Mouse (Mus musculus) heart, postnatal 25 days (tissue): Measurements from ENCODE around the gene Rbms3. TPM values are rescaled to one million over a fixed set of nuclear protein-coding genes. Genes with fewer than 3 reads are reported as not detected.
A peak's percentile ranks its signal among the peaks of the same experiment; 100 is the strongest.

Source experiments
- DNase-seq: peaks from one replicate; pipeline ENCODE4 v3.0.0; 2022; ENCODE audit warnings: low spot score
- intact Hi-C: fragments of 180-260 bp; cut with DNase I; formaldehyde crosslinking; loops from one replicate; pipeline ENCODE4 v1.15.1; 2025
- total RNA-seq, 2 experiments: library from RNA; stranded (reverse); gene quantifications; 2 replicates each; pipeline ENCODE4 v1.2.3; 2021

Gene Rbms3
- total RNA-seq, 2 experiments from 2014 or later = 12.5 to 12.7 TPM

DNA sequence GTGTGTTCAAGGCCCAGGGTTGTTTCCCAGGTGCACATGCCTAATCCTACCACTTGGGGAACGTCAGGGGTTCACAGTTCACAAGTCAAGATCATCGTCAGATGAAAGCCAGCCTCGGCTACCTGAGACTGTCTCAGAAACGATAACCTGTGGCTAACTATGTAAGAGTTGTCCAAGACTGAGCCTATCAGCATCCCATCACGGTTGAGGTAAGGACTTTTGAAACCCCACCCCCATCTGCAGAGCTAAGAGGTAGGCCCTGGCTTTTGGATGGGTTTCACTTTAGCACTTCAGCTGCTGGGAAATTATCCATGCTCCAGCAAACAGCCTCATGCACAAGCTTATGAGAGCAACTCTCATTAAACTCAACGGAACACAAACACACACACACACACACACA, 607.6 kb downstream of the Rbms3 start:
- DNase-seq = no peak
- intact Hi-C loops = no loop called here

DNA sequence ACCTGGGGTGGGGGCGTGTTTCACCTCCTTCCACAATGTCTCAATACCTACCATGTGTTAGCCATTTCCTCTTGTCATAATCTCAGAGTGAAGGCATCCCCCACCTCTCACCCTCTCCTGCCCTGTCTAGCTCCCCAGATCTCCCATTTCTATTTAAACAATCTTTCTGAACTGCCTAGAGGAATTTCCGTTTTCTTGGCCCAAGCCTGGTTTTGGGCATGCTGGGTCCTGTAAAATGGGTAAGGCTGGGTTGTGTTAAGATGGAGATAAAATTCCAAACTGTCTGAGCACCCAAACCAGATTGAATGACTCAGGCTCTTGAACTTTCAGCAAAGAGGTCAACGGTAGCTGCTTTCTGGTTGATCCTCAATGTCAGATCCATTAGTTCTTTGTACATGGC, 608.2 kb downstream of the Rbms3 start:
- intact Hi-C loops = no loop called here
- no peak for DNase-seq

DNA sequence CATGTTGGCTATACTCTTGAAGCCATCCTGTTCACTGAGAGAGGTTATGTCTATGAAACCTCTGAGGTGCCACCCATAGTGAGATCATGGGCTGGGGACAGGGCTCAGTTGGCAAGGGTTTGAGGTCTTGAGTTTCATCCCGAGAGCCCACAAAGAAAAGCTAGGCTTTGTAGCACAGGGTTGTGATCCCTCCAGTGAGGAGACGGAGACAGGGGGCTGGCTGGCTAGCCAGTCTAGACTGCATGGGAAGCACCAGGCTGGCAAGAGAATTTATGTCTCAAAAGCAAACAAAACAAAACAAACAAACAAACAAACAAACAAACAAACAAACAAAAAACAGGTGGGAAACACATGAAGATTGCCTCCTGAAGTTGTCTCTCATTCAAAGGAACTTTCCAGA, 609.5 kb downstream of the Rbms3 start:
- no peak for DNase-seq
- intact Hi-C loops = no loop called here

DNA sequence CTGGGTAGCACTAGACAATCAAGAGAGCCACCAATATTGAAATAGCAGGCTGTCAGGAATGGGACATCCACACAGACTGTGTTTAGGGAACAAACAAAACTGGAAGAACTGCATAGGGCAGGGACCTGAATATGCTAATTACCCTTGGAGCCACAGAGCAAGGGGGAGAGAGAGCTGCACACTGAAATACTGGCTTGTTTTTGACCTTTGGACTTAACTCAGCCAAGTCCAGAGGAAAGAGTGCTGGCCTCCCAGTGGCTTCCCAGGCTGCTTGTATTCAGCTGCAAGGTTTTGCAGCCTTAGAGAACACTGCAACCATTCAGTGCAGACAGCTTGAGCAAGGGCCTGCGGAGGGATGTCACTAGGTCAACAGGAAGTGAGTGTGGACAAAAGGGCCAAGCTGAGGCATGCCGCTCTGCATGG, 611.0 kb downstream of the Rbms3 start:
- intact Hi-C loops = no loop called here
- DNase-seq = no peak

DNA sequence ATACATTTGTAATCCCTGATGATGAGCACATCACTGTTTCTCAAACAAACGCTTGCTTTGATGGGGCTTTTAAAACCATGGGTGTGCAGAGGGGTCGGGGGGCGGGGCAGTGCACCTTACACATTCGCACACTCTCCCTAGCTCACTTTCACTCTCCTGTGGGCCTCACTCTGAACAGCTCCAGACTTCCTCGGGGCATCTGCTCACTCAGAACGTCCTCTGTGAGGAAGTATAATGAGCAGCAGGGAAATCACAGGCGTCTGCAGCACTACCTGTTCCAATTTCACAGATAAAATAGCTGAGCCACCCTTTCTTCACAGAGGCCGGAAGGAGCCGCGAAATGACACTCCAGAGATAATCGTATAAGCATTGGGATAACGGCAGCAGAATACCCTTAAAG, 611.4 kb downstream of the Rbms3 start:
- intact Hi-C loops = no loop called here
- no peak for DNase-seq

DNA sequence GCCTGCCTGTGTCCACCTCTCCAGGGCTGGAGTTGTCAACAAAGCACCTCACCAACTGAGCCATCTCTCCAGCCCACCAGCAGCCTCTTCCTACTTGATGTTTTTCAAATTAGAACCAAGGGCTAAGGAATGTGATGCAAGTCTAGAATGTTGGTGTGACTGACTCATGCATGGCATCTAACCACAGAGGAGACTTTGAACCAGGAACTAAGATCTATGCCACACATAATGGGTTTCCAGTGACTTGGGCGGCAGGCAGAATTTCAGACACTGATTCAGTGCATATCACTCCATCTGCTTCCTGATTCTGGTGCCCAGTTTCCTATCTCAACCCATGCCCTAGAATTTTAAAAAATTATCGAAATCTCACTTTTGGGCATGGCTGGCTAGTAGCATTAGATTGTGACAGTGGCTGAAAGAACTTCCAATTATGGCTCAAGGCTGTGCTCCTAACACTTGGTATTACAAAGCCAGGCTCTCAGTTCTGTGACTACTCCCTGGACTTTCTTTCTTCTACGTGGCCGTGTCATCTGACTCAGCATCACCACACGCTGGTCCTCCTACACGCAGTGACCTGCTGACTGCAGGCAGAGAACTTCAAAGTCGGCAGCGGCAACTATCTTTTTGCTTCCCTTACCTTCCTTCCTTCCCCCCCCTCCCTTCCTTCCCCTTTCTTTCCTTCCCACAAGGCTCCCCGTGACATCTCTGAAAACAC, 613.0 kb downstream of the Rbms3 start:
- intact Hi-C loops = no loop called here
- DNase-seq = no peak

DNA sequence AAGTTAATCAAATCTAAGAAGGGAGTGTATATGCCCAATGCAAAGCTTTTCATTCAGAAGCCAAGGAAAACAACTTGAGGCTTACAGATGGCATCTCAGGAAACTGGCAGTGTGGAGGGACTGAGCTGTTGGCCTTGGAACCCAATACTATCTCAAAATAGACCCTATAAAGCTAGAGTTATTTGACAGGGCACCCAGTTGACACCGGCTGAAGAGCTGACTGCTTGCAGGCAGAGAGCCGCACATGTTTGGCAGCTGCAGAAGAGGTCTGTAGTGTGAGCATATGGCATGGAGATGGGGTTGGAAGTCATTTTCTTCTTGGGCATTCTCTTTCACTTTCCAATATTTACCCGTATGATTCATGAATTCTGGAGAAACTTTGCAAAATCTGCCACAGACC, 616.3 kb downstream of the Rbms3 start:
- intact Hi-C loops = no loop called here

DNA sequence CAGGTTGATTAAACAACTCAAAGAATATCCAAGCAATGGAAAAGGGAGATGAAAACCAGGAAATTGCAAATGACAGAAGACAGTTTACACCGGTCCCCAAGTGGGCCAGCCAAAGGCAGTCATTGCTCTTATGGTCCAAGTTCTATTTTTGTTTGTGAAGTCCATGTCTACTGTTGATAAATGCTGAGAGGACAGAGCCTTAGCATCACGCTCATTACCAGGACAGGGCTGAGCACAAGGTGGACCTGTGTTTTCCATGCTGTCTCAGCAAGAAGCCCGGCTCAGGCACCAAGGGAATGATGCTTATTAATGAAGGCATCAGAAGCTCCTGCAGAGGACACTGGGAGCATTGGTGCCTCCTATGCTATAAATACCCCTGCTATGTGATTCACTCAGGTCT, 618.9 kb downstream of the Rbms3 start:
- DNase-seq = no peak
- intact Hi-C loops = no loop called here

More for the DNA sequence above, 616.3 kb downstream of the Rbms3 start:
- DNase-seq = no peak

DNA sequence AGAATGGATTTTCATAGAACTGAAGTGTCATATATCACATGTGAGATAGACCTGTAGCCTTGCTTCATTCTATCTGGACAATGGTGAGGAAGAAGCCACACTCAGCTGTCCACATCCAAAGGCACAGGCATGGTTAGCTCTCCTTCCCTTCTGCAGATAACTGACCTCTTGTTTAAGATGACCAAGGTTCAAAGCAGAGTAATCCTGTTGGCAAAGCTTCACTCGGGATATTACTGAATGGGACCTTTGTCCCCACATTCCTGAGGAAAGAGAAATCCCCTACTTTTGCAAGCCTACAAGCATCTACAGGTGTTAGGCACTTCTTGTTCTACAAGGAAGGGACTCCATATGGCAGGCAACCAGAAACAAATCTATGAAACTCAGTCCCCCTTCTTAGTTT, 621.5 kb downstream of the Rbms3 start:
- DNase-seq = no peak
- intact Hi-C loops = no loop called here

DNA sequence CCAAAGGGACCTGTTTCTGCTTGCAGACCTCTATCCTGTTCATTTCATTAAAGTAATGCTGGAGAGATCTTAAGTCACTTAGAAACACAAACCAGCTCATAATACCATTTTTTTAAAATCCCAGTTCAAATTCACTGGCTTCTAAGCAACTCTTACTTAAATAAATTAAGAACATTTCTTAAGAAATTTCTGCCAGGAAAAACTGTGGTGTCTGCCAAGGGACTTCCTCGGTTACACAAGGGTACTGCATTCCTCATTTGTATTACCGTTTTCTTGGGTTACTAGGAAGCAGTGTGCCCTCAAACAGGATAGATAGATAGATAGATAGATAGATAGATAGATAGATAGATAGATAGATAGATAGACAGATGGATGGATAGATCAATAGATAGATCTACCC, 627.6 kb downstream of the Rbms3 start:
- DNase-seq = no peak

DNA sequence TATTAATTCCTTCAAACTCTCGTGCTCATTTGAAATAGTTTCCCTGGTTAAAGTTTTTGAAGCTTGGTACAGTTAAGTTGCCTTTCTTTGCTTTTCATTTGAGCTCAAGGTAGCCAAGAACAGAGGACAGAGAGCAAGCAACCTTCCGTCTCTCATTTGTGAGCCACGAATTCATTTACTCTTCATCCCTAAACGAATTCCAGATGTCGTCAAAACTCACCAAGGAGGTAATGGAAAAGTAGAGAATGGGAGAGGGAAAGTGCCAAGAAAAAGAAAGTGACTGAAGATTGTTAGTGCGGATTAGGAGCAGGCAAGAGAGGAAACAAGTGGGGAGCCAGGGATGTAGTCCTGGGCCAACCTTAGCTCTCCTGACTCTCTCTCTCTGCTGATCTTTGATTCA, 630.5 kb downstream of the Rbms3 start:
- intact Hi-C loops = no loop called here

More for the DNA sequence above, 627.6 kb downstream of the Rbms3 start:
- intact Hi-C loops = no loop called here

DNA sequence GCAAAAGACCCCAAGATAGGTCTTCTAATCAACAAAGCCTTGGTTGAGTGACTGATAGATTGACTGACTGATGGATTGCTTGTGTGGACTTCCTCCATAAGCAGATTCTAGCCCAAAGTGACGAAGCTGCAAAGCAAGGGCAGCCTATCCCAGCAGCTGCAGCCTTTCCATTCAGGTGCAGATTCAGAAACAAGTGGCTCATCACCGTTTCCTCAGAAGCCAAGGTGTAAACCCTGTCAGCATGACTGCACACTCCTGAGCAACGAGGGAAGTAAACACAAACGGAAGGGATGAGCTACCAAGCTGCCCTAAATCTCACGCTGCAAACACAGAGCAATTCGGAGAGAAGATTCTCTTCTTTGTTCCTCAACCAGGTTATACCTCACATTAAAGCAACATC, 639.4 kb downstream of the Rbms3 start:
- no peak for DNase-seq
- intact Hi-C loops = no loop called here

More for the DNA sequence above, 630.5 kb downstream of the Rbms3 start:
- no peak for DNase-seq

DNA sequence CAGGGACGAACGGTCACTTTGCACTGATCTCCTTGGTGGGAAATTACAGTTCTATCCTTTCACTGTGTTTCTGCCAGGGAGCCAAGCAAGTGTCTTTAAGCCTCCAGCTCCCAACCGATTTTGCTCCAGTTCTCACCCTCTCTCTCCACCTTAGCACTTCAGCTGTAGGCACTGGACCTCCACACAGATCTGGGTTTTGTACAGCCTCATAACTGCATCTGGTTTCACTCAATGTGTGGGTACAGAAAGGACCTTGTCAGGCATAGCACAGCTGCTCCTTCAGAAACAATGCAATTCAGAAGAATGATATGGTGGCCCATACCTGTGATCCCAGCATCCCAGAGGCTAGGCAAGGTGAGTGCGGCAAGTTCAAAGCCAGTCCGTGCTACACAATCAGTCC, 648.9 kb downstream of the Rbms3 start:
- intact Hi-C loops = no loop called here

DNA sequence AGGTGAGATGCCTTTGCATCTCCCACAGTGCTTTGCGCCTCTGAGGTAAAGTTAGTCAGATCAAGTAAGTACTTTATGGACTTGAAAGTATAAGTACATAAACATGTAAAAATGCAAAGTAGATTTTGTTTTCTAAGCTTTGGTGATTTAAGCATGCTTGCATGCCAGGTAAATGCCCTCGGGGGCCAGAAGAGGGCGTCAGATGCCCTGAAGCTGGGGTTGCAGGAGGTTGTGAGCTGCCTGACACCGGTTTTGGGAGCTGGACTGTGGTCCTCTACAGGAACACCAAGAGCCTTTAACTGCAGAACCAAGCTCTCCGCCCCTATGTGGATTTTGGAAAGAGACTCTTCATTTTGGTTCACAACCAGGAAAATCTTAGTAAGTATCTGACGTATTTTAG, 652.3 kb downstream of the Rbms3 start:
- intact Hi-C loops = no loop called here
- DNase-seq = no peak

More for the DNA sequence above, 648.9 kb downstream of the Rbms3 start:
- no peak for DNase-seq

DNA sequence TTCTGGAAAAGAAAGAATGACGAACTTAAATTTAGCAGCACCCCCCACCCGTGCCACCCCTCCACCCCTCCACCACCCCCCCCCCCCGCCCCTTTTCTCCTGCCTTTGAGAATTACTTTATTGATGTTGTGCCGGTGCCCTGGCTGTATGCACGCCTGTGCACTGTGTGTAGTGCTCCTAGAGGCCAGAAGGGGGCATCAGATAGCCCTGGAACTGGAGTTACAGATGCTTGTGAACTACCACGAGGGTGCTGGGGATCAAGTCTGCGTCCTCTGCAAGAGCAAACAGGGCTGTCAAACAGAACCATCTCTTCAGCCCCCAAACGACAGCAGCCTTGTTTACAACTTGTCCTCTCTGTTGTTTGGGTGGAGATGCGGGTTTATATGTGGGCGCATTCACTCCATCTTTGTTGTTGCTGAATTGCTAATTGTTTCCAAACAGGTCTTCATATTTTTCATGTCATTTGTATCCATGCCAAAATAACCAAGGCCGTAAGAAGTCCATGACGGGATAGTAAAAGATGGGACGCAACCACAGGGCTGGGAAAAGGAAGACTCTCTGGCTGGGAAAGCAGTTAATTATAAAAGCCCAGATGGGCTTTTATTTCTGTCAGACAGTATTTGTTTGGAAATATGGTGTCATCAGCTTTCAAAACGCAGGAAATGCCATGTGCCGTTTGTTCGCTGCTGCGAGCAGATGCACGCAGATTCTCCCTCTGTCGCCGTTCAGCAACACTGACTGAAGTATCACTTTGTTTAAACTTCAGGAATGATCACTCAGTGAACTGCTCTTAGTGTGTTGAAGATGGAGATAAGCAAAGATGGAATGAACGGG, 652.9 kb downstream of the Rbms3 start:
- DNase-seq = no peak
- intact Hi-C loops = no loop called here

DNA sequence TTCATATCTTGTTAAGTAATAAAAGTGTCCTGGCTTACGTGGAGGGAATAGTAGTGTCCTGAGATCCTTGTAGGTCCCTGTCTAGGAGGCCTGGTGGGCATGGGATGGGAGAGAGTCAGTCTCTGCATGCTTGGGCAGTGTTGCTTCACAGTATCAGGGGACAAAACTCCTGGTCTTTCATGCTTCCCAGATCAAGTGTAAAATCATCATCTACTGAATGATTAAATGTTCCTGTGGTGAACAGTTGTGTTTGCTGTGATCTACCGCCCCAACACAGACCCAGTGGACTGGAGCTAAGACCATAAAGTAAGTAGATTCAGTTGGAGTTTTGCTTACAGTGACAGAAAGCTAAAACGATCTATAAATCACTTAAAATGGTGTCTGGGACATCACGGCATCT, 654.4 kb downstream of the Rbms3 start:
- intact Hi-C loops = no loop called here
- DNase-seq = no peak

DNA sequence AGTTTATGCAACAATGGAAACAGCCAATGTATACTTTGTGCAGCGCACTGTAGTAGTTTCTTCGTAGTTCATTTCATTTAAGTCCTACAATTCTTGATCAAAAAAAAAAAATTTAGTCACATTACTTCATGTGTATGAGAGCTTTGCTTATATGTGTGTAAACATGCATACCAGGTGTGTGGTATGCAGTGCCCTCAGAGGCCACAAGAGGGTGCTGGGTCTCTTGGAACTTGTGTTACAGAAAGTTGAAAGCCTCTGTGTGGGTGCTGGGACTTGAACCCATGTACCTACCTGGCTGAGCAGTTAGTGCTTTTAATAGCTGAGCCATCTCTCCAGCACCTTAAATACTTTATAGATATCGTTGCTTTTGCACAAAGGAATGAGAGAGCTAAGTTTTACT, 655.6 kb downstream of the Rbms3 start:
- no peak for DNase-seq

DNA sequence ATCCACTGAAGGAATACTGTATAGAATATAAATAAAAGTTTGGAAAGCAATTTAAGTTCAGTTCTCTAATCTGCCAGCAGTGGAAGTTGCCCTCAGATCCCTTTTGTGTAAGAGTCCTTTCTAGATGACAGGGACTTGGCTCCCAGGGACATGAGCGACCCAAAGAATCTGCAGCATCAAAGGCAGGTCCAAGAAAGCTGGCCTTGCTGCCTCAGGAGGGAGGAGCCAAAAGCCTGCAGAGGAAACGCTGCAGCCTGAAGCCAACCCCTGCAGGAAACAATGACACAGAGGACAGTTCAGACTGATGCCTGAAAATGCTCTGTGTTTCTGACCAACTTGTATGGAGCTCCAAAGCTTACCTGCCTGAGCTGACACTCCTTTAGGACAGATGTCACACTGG, 656.1 kb downstream of the Rbms3 start:
- intact Hi-C loops = no loop called here

More for the DNA sequence above, 655.6 kb downstream of the Rbms3 start:
- intact Hi-C loops = no loop called here

DNA sequence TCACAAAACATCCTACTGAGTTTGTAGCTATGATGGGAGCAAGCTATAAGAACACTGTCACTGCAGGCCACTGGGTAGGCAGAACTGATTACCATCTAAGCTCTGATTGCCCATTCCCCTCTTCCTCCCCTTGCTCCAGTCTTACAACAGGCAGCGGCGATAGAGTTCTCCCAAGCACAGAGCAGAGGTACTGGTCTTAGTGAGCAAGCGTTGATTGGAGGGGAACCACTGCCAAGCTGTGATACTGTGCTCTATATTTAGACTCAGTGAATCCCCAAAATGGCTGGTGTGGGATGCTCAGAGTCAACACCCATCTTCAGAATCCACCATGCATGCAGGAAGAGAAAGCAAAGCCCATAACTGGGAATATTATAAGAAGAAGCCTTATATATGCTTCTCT, 662.4 kb downstream of the Rbms3 start:
- intact Hi-C loops = no loop called here
- no peak for DNase-seq

More for the DNA sequence above, 656.1 kb downstream of the Rbms3 start:
- peak; percentile 14 for DNase-seq

DNA sequence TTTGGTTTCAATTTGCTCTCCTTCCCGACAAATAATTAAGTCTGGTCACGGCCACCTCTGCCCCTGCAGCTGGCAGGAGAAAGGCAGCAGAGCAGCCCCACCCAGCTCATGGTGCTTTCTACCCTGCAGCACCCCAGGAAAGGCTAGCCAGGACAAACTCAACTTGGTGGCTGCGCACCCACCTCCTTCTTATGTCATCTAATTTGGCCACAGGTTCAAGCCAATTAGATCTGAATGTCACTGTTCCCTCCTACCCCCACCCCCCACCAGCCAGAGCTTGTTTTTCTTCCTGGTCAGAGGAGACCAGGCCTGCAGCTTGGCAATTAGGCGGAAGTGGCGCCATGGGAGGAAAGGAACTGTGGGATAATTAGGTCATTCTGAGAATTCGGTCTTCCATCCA, 664.0 kb downstream of the Rbms3 start:
- no peak for DNase-seq
- intact Hi-C loops = no loop called here

DNA sequence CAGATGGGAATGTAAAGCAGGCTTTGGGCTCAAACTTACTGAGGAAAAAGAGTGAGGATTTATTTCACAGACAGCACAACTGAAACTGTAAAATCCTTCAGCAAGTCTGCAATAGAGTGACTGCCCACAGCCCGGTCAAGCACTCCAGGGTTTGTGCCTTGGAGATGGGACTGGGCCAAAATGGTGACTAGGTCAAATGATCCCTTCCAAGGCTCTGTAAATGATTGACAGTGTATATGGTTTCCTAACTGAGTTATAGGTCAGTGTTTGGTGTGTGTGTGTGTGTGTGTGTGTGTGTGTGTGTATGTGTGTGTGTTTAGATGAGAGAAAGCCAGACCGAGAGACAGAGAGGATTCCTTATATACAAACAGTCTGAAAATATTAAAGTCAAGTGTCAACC, 673.6 kb downstream of the Rbms3 start:
- intact Hi-C loops = no loop called here
- no peak for DNase-seq
